Mouse (Mus musculus): ENCODE measurements around the gene Tuba3a. TPM values are rescaled to one million over a fixed set of nuclear protein-coding genes. Genes with fewer than 3 reads are reported as not detected.

The Tuba3a gene
- polyA plus RNA-seq, 1 experiment from 2014 or later: 0.16 TPM

- Histone ChIP-seq H3K27me3 (replicated peaks) (no peaks in the 10 kb centered on the region), H3K36me3 (no peaks in the 10 kb centered on the region), H3K4me3 (no peak overlapping the region), H3K9me3 (no peaks in the 10 kb centered on the region), H3K4me1 (peaks cover 15% of the 10 kb centered on the region), H3K27ac (replicated peaks) (no peak overlapping the region), H3K4me2 (no peak overlapping the region), H3K9ac (no peak overlapping the region)
- ATAC-seq (ENCODE audit: extremely low read depth, insufficient number of reproducible peaks, low FRiP score, low TSS enrichment): no peak
- 42% methylated on average over 6 of the region's 6 CpGs for WGBS
Measured at GRCm38 (mm10) chr6:125238396-125238795, 47.4 kb downstream of the Tuba3a start.

GRCm38 (mm10) chr6:125237421-125237820 is 48.4 kb downstream of the Tuba3a start:
- Histone ChIP-seq H3K4me3 (no peak overlapping the region), H3K27ac (replicated peaks) (no peak overlapping the region), H3K9ac (no peak overlapping the region), H3K9me3 (no peaks in the 10 kb centered on the region), H3K4me2 (no peak overlapping the region), H3K4me1 (peaks cover 21% of the 10 kb centered on the region), H3K36me3 (no peaks in the 10 kb centered on the region), H3K27me3 (replicated peaks) (no peaks in the 10 kb centered on the region)
- 78% methylated on average over 4 of the region's 4 CpGs for WGBS
- no peak for ATAC-seq (ENCODE audit: extremely low read depth, insufficient number of reproducible peaks, low FRiP score, low TSS enrichment)

GRCm38 (mm10) chr6:125236782-125237181 is 49.1 kb downstream of the Tuba3a start, which contains the start of gene Cd27:
Gene Cd27, minus strand, starts transcription at chr6:125237010.
- 57% methylated on average over 6 of the region's 6 CpGs for WGBS
- H3K4me1 ChIP-seq: peaks cover 27% of the 10 kb centered on the region
- H3K9ac ChIP-seq: no peak within 1 kb of the TSS
- H3K27ac ChIP-seq (replicated peaks): no peak within 1 kb of the TSS
- no peaks in the 10 kb centered on the region for H3K27me3 ChIP-seq (replicated peaks)
- H3K36me3 ChIP-seq: no peaks in the 10 kb centered on the region
- H3K4me3 ChIP-seq: no peak within 1 kb of the TSS
- H3K4me2 ChIP-seq: no peak within 1 kb of the TSS
- no peaks in the 10 kb centered on the region for H3K9me3 ChIP-seq
- ATAC-seq (ENCODE audit: extremely low read depth, insufficient number of reproducible peaks, low FRiP score, low TSS enrichment): no peak

GRCm38 (mm10) chr6:125236341-125236740 is 49.5 kb downstream of the Tuba3a start:
- no peaks in the 10 kb centered on the region for H3K36me3 ChIP-seq
- no peaks in the 10 kb centered on the region for H3K27me3 ChIP-seq (replicated peaks)
- H3K4me2 ChIP-seq: no peak overlapping the region
- peaks cover 28% of the 10 kb centered on the region for H3K4me1 ChIP-seq
- ATAC-seq (ENCODE audit: extremely low read depth, insufficient number of reproducible peaks, low FRiP score, low TSS enrichment): no peak
- H3K9me3 ChIP-seq: no peaks in the 10 kb centered on the region
- no peak overlapping the region for H3K4me3 ChIP-seq
- no peak overlapping the region for H3K27ac ChIP-seq (replicated peaks)
- no peak overlapping the region for H3K9ac ChIP-seq
- WGBS: 77% methylated on average over 6 of the region's 6 CpGs

GRCm38 (mm10) chr6:125234520-125234828 is 51.4 kb downstream of the Tuba3a start:
- ATAC-seq (ENCODE audit: extremely low read depth, insufficient number of reproducible peaks, low FRiP score, low TSS enrichment): no peak
- 47% methylated on average over 5 of the region's 5 CpGs for WGBS
- peaks cover 36% of the 10 kb centered on the region for H3K4me1 ChIP-seq
- no peaks in the 10 kb centered on the region for H3K27me3 ChIP-seq (replicated peaks)
- no peak overlapping the region for H3K4me3 ChIP-seq
- no peaks in the 10 kb centered on the region for H3K36me3 ChIP-seq
- no peaks in the 10 kb centered on the region for H3K9me3 ChIP-seq
- peak overlapping the region; percentile 61 for H3K27ac ChIP-seq (replicated peaks)
- peak overlapping the region; percentile 3; the same call in 1 of the 2 replicates for H3K4me2 ChIP-seq
- H3K9ac ChIP-seq: peak overlapping the region; percentile 28; the same call in 1 of the 2 replicates

GRCm38 (mm10) chr6:125233816-125234519 is 51.9 kb downstream of the Tuba3a start:
- no peak for ATAC-seq (ENCODE audit: extremely low read depth, insufficient number of reproducible peaks, low FRiP score, low TSS enrichment)
- peak overlapping the region; percentile 61 for H3K27ac ChIP-seq (replicated peaks)
- H3K4me2 ChIP-seq: peak overlapping the region; percentile 3; the same call in 1 of the 2 replicates
- H3K36me3 ChIP-seq: no peaks in the 10 kb centered on the region
- peak overlapping the region; percentile 37; the same call in 1 of the 2 replicates for H3K9ac ChIP-seq
- WGBS: 40% methylated on average over 7 of the region's 7 CpGs
- no peak overlapping the region for H3K4me3 ChIP-seq
- no peaks in the 10 kb centered on the region for H3K27me3 ChIP-seq (replicated peaks)
- peaks cover 36% of the 10 kb centered on the region for H3K4me1 ChIP-seq
- H3K9me3 ChIP-seq: no peaks in the 10 kb centered on the region

GRCm38 (mm10) chr6:125232516-125232915 is 53.3 kb downstream of the Tuba3a start:
- peaks cover 36% of the 10 kb centered on the region for H3K4me1 ChIP-seq
- H3K4me3 ChIP-seq: no peak overlapping the region
- 60% methylated on average over 6 of the region's 6 CpGs for WGBS
- no peaks in the 10 kb centered on the region for H3K36me3 ChIP-seq
- no peaks in the 10 kb centered on the region for H3K27me3 ChIP-seq (replicated peaks)
- no peak for ATAC-seq (ENCODE audit: extremely low read depth, insufficient number of reproducible peaks, low FRiP score, low TSS enrichment)
- peak overlapping the region; percentile 84; the same call in 1 of the 2 replicates for H3K9ac ChIP-seq
- peak overlapping the region; percentile 80 for H3K4me2 ChIP-seq
- no peaks in the 10 kb centered on the region for H3K9me3 ChIP-seq
- peak overlapping the region; percentile 84 for H3K27ac ChIP-seq (replicated peaks)

- Histone ChIP-seq H3K9me3 (no peaks in the 10 kb centered on the region), H3K9ac (peak overlapping the region; percentile 84), H3K4me2 (peak overlapping the region; percentile 80), H3K27me3 (replicated peaks) (no peaks in the 10 kb centered on the region), H3K27ac (replicated peaks) (peak overlapping the region; percentile 84), H3K4me1 (peaks cover 36% of the 10 kb centered on the region), H3K36me3 (no peaks in the 10 kb centered on the region), H3K4me3 (peak overlapping the region; percentile 63)
- no peak for ATAC-seq (ENCODE audit: extremely low read depth, insufficient number of reproducible peaks, low FRiP score, low TSS enrichment)
- 43% methylated on average over 4 of the region's 4 CpGs for WGBS
Measured at GRCm38 (mm10) chr6:125232045-125232437, 53.8 kb downstream of the Tuba3a start.

GRCm38 (mm10) chr6:125231117-125232044 is 54.5 kb downstream of the Tuba3a start, which contains the start of gene Tapbpl:
Gene Tapbpl, minus strand, starts transcription at chr6:125231860.
- peak within 1 kb of the TSS; percentile 63 for H3K4me3 ChIP-seq
- peak within 1 kb of the TSS; percentile 84 for H3K9ac ChIP-seq
- ATAC-seq (ENCODE audit: extremely low read depth, insufficient number of reproducible peaks, low FRiP score, low TSS enrichment): no peak
- H3K27me3 ChIP-seq (replicated peaks): no peaks in the 10 kb centered on the region
- H3K9me3 ChIP-seq: no peaks in the 10 kb centered on the region
- H3K27ac ChIP-seq (replicated peaks): peak within 1 kb of the TSS; percentile 84
- no peaks in the 10 kb centered on the region for H3K36me3 ChIP-seq
- H3K4me2 ChIP-seq: peak within 1 kb of the TSS; percentile 80
- peaks cover 36% of the 10 kb centered on the region for H3K4me1 ChIP-seq
- 1% methylated on average over 16 of the region's 16 CpGs for WGBS

- 0 out of 2 replicates have a peak, but pooled peaks cover 2% of the 10 kb centered on the region for H3K36me3 ChIP-seq
- H3K27me3 ChIP-seq (replicated peaks): no peaks in the 10 kb centered on the region
- H3K4me1 ChIP-seq: peaks cover 36% of the 10 kb centered on the region
- peak overlapping the region; percentile 80 for H3K4me2 ChIP-seq
- no peaks in the 10 kb centered on the region for H3K9me3 ChIP-seq
- H3K9ac ChIP-seq: peak overlapping the region; percentile 84
- WGBS: 53% methylated on average over 9 of the region's 9 CpGs
- H3K4me3 ChIP-seq: no peak overlapping the region
- H3K27ac ChIP-seq (replicated peaks): 0 out of 2 replicates have a peak overlapping the region, but pooled peaks have one; percentile 36
- no peak for ATAC-seq (ENCODE audit: extremely low read depth, insufficient number of reproducible peaks, low FRiP score, low TSS enrichment)
Measured at GRCm38 (mm10) chr6:125230571-125230970, 55.3 kb downstream of the Tuba3a start.
